Mouse (Mus musculus): Measurements from ENCODE around the gene Kcnj3. TPM values are rescaled to one million over a fixed set of nuclear protein-coding genes. Genes with fewer than 3 reads are reported as not detected.

Kcnj3 gene
- polyA plus RNA-seq (2014; fragmentation: Nextera tagmentation; extraction: Ambion mirVana), result 0.98 and 1.0 TPM in 2 replicates

DNA sequence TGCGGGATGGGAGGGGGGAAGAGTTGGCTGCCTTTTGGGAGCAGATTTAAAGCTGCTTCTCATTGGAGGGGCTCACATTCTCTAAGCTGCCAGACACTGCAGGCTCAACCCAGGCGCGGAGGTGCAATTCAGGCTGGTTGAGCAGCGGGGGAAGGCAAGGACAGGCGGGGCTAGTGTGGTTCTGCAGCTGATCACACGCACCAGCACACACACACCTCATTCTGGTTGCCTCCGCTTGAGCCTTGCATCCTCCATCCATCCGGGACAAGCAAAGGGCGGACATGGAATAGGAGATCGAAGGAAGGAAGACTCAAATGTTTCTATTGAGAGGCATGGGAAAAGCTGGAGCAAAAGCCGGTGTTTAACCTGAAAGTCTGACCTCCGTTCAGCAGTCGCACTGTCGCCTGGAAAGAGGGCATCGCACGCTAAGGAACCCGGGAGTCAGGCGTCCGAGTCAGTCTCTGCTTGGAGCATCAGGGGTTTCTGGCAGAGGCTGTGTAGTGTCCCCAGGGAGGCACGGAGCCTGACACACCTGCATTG, at the start of gene Kcnj3:
Kcnj3 (plus strand) TSS at position 250 of the 540 bp plus-strand sequence.
- 1% methylated on average over 20 of the region's 20 CpGs for WGBS
- Histone ChIP-seq H3K4me3 (ENCODE audit: low read depth, low read length) (peak within 1 kb of the TSS; percentile 47), H3K9ac (ENCODE audit: low read depth, low read length) (peak within 1 kb of the TSS; percentile 55; the same call in 1 of the 2 replicates), H3K27me3 (replicated peaks; ENCODE audit: control insufficient read depth, insufficient read depth, low read length) (peaks cover 38% of the 10 kb centered on the region), H3K36me3 (ENCODE audit: control insufficient read depth, insufficient read depth, low read length) (no peaks in the 10 kb centered on the region), H3K4me2 (ENCODE audit: low read depth, low read length) (peak within 1 kb of the TSS; percentile 82), H3K4me1 (ENCODE audit: control insufficient read depth, insufficient read depth, low read length) (peaks cover 10% of the 10 kb centered on the region; the same call in 1 of the 2 replicates), H3K9me3 (ENCODE audit: control insufficient read depth, low read length) (no peaks in the 10 kb centered on the region), H3K27ac (replicated peaks; ENCODE audit: low read depth, low read length) (no peak within 1 kb of the TSS)
- ATAC-seq (ENCODE audit: low read depth), result peak; percentile 74
- peak; percentile 38 for DNase-seq (ENCODE audit: low spot score)

GRCm38 (mm10) chr2:55390330-55390989, 45.3 kb upstream of the Kcnj3 start:
- DNase-seq (ENCODE audit: low spot score) (no peak), ATAC-seq (ENCODE audit: low read depth) (no peak)
- H3K9ac ChIP-seq (ENCODE audit: low read depth, low read length), result no peak overlapping the region
- no peaks in the 10 kb centered on the region for H3K27me3 ChIP-seq (replicated peaks; ENCODE audit: control insufficient read depth, insufficient read depth, low read length)
- H3K36me3 ChIP-seq (ENCODE audit: control insufficient read depth, insufficient read depth, low read length), result no peaks in the 10 kb centered on the region
- no peak overlapping the region for H3K4me3 ChIP-seq (ENCODE audit: low read depth, low read length)
- no peaks in the 10 kb centered on the region for H3K9me3 ChIP-seq (ENCODE audit: control insufficient read depth, low read length)
- H3K27ac ChIP-seq (replicated peaks; ENCODE audit: low read depth, low read length), result no peak overlapping the region
- 59% methylated on average over 3 of the region's 3 CpGs for WGBS
- no peak overlapping the region for H3K4me2 ChIP-seq (ENCODE audit: low read depth, low read length)
- no peaks in the 10 kb centered on the region for H3K4me1 ChIP-seq (ENCODE audit: control insufficient read depth, insufficient read depth, low read length)

DNA sequence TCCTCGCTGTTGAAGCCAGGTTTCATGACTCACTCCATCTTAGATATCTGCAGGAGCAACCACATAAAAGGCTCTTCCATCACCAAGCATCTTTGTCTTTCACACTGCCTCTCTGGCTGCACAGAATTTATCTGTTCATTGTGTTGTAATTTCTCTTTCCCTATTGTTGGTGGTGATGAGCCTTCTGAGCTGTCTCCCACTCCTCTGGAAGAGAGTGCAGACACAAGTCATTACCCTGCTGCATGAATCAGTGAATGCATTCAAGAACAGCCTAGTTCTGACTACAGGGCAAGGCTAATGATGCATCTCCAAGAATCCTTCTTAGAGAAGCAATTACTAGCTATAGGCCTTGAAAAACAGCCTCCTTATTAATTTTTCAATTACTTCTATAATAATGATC, 30.5 kb upstream of the Kcnj3 start:
- no peak overlapping the region for H3K4me3 ChIP-seq (ENCODE audit: low read depth, low read length)
- H3K9ac ChIP-seq (ENCODE audit: low read depth, low read length), result no peak overlapping the region
- H3K4me1 ChIP-seq (ENCODE audit: control insufficient read depth, insufficient read depth, low read length), result no peaks in the 10 kb centered on the region
- no peaks in the 10 kb centered on the region for H3K9me3 ChIP-seq (ENCODE audit: control insufficient read depth, low read length)
- 71% methylated on average over 1 of the region's 1 CpGs for WGBS
- no peaks in the 10 kb centered on the region for H3K36me3 ChIP-seq (ENCODE audit: control insufficient read depth, insufficient read depth, low read length)
- H3K27me3 ChIP-seq (replicated peaks; ENCODE audit: control insufficient read depth, insufficient read depth, low read length), result no peaks in the 10 kb centered on the region
- H3K27ac ChIP-seq (replicated peaks; ENCODE audit: low read depth, low read length), result no peak overlapping the region
- no peak for DNase-seq (ENCODE audit: low spot score)
- no peak overlapping the region for H3K4me2 ChIP-seq (ENCODE audit: low read depth, low read length)
- ATAC-seq (ENCODE audit: low read depth), result no peak

- no peak for DNase-seq (ENCODE audit: low spot score)
- Histone ChIP-seq H3K4me3 (ENCODE audit: low read depth, low read length) (no peak overlapping the region), H3K27me3 (replicated peaks; ENCODE audit: control insufficient read depth, insufficient read depth, low read length) (no peaks in the 10 kb centered on the region), H3K27ac (replicated peaks; ENCODE audit: low read depth, low read length) (no peak overlapping the region), H3K36me3 (ENCODE audit: control insufficient read depth, insufficient read depth, low read length) (no peaks in the 10 kb centered on the region), H3K9ac (ENCODE audit: low read depth, low read length) (no peak overlapping the region), H3K4me2 (ENCODE audit: low read depth, low read length) (no peak overlapping the region), H3K4me1 (ENCODE audit: control insufficient read depth, insufficient read depth, low read length) (no peaks in the 10 kb centered on the region), H3K9me3 (ENCODE audit: control insufficient read depth, low read length) (no peaks in the 10 kb centered on the region)
- ATAC-seq (ENCODE audit: low read depth), result no peak
- 60% methylated on average over 2 of the region's 2 CpGs for WGBS
Observed at GRCm38 (mm10) chr2:55427633-55428032, 8.1 kb upstream of the Kcnj3 start.

- H3K4me2 ChIP-seq (ENCODE audit: low read depth, low read length), result no peak overlapping the region
- H3K36me3 ChIP-seq (ENCODE audit: control insufficient read depth, insufficient read depth, low read length), result no peaks in the 10 kb centered on the region
- no peaks in the 10 kb centered on the region for H3K9me3 ChIP-seq (ENCODE audit: control insufficient read depth, low read length)
- WGBS, result 64% methylated on average over 4 of the region's 4 CpGs
- ATAC-seq (ENCODE audit: low read depth), result no peak
- no peak overlapping the region for H3K27ac ChIP-seq (replicated peaks; ENCODE audit: low read depth, low read length)
- H3K4me3 ChIP-seq (ENCODE audit: low read depth, low read length), result no peak overlapping the region
- H3K9ac ChIP-seq (ENCODE audit: low read depth, low read length), result no peak overlapping the region
- H3K4me1 ChIP-seq (ENCODE audit: control insufficient read depth, insufficient read depth, low read length), result peaks cover 10% of the 10 kb centered on the region; the same call in 1 of the 2 replicates
- peak; percentile 9 for DNase-seq (ENCODE audit: low spot score)
- peaks cover 27% of the 10 kb centered on the region for H3K27me3 ChIP-seq (replicated peaks; ENCODE audit: control insufficient read depth, insufficient read depth, low read length)
Observed at GRCm38 (mm10) chr2:55432104-55432503, 3.7 kb upstream of the Kcnj3 start.

- WGBS, result under 1% methylated on average over 20 of the region's 21 CpGs
- peak overlapping the region; percentile 82 for H3K4me2 ChIP-seq (ENCODE audit: low read depth, low read length)
Observed at GRCm38 (mm10) chr2:55436261-55437006, 664 bp downstream of the Kcnj3 start.

DNA sequence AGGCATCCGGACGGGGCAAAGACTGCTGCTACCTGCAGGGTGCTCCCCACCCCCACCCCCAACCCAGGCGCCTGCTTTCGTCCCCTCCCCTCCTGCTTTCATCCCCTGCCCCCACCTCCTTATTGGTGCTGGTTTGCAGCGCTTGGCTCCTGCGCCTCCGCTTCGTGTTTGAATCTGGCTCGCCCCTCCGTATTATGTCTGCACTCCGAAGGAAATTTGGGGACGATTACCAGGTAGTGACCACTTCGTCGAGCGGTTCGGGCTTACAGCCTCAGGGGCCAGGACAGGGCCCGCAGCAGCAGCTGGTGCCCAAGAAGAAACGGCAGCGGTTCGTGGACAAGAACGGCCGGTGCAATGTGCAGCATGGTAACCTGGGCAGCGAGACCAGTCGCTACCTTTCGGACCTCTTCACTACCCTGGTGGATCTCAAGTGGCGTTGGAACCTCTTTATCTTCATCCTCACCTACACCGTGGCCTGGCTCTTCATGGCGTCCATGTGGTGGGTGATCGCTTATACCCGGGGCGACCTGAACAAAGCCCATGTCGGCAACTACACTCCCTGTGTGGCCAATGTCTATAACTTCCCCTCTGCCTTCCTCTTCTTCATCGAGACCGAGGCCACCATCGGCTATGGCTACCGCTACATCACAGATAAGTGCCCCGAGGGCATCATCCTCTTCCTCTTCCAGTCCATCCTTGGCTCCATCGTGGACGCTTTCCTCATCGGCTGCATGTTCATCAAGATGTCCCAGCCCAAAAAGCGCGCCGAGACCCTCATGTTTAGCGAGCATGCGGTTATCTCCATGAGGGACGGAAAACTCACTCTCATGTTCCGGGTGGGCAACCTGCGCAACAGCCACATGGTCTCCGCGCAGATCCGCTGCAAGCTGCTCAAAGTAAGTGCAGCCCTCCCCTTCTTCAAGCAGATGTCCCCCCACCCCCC, 1.5 kb downstream of the Kcnj3 start:
- DNase-seq (ENCODE audit: low spot score) (peak; percentile 15), ATAC-seq (ENCODE audit: low read depth) (peak; percentile 24)
- H3K9me3 ChIP-seq (ENCODE audit: control insufficient read depth, low read length), result no peaks in the 10 kb centered on the region
- H3K27me3 ChIP-seq (replicated peaks; ENCODE audit: control insufficient read depth, insufficient read depth, low read length), result peaks cover 38% of the 10 kb centered on the region
- peak overlapping the region; percentile 55 for H3K9ac ChIP-seq (ENCODE audit: low read depth, low read length)
- under 1% methylated on average over 49 of the region's 51 CpGs for WGBS
- H3K4me1 ChIP-seq (ENCODE audit: control insufficient read depth, insufficient read depth, low read length), result peaks cover 10% of the 10 kb centered on the region; the same call in 1 of the 2 replicates
- H3K27ac ChIP-seq (replicated peaks; ENCODE audit: low read depth, low read length), result no peak overlapping the region
- no peaks in the 10 kb centered on the region for H3K36me3 ChIP-seq (ENCODE audit: control insufficient read depth, insufficient read depth, low read length)
- peak overlapping the region; percentile 82 for H3K4me2 ChIP-seq (ENCODE audit: low read depth, low read length)
- peak overlapping the region; percentile 47 for H3K4me3 ChIP-seq (ENCODE audit: low read depth, low read length)

More at GRCm38 (mm10) chr2:55436261-55437006, 664 bp downstream of the Kcnj3 start:
- peak overlapping the region; percentile 47 for H3K4me3 ChIP-seq (ENCODE audit: low read depth, low read length)
- ATAC-seq (ENCODE audit: low read depth), result peak; percentile 48; the same call in 1 of the 2 replicates
- peaks cover 38% of the 10 kb centered on the region for H3K27me3 ChIP-seq (replicated peaks; ENCODE audit: control insufficient read depth, insufficient read depth, low read length)
- peak overlapping the region; percentile 55; the same call in 1 of the 2 replicates for H3K9ac ChIP-seq (ENCODE audit: low read depth, low read length)
- no peak overlapping the region for H3K27ac ChIP-seq (replicated peaks; ENCODE audit: low read depth, low read length)
- no peaks in the 10 kb centered on the region for H3K9me3 ChIP-seq (ENCODE audit: control insufficient read depth, low read length)
- H3K4me1 ChIP-seq (ENCODE audit: control insufficient read depth, insufficient read depth, low read length), result peaks cover 10% of the 10 kb centered on the region; the same call in 1 of the 2 replicates
- no peaks in the 10 kb centered on the region for H3K36me3 ChIP-seq (ENCODE audit: control insufficient read depth, insufficient read depth, low read length)
- DNase-seq (ENCODE audit: low spot score), result peak; percentile 11

DNA sequence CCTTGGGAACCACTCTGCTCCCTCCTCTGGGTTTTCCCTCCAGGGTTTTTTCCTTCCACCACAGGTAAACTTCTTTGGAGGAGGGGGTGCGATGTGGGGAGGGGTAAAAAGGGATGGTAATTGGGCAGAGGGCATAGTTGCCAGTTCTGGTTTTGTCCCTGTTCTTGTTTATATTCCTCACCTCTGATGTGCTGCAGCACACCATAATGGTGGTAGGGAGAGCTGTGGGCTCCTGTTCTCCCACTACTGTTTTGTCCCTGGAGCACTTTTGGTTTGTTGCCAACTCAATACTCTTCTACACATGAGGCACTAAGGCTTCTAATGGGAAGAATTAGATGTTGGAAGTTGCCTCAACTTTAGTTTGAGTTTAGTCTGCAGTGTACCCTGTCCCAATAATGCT, 2.2 kb downstream of the Kcnj3 start:
- DNase-seq (ENCODE audit: low spot score), result no peak

More for the DNA sequence above, 2.2 kb downstream of the Kcnj3 start:
- no peak overlapping the region for H3K9ac ChIP-seq (ENCODE audit: low read depth, low read length)
- H3K4me1 ChIP-seq (ENCODE audit: control insufficient read depth, insufficient read depth, low read length), result peaks cover 10% of the 10 kb centered on the region; the same call in 1 of the 2 replicates
- H3K27me3 ChIP-seq (replicated peaks; ENCODE audit: control insufficient read depth, insufficient read depth, low read length), result peaks cover 38% of the 10 kb centered on the region
- WGBS, result 20% methylated on average over 1 of the region's 1 CpGs
- peak overlapping the region; percentile 82 for H3K4me2 ChIP-seq (ENCODE audit: low read depth, low read length)
- H3K36me3 ChIP-seq (ENCODE audit: control insufficient read depth, insufficient read depth, low read length), result no peaks in the 10 kb centered on the region
- peak overlapping the region; percentile 47 for H3K4me3 ChIP-seq (ENCODE audit: low read depth, low read length)
- no peak overlapping the region for H3K27ac ChIP-seq (replicated peaks; ENCODE audit: low read depth, low read length)
- ATAC-seq (ENCODE audit: low read depth), result 0 out of 2 replicates have a peak, but pooled peaks have one; percentile 12
- no peaks in the 10 kb centered on the region for H3K9me3 ChIP-seq (ENCODE audit: control insufficient read depth, low read length)
